Mouse (Mus musculus) v-Abl transformed pro-B cells (cell line): Measurements from ENCODE around the gene Ppp1r15a.

ENCODE experiments used
- in situ Hi-C, 2 experiments: fragments of 400-800 bp; cut with MboI; formaldehyde crosslinking; loops; one replicate each; pipeline ENCODE4 v1.15.1; 2025; ENCODE audit not compliant: unreplicated experiment in 2 of 2

Gene Ppp1r15a

DNA sequence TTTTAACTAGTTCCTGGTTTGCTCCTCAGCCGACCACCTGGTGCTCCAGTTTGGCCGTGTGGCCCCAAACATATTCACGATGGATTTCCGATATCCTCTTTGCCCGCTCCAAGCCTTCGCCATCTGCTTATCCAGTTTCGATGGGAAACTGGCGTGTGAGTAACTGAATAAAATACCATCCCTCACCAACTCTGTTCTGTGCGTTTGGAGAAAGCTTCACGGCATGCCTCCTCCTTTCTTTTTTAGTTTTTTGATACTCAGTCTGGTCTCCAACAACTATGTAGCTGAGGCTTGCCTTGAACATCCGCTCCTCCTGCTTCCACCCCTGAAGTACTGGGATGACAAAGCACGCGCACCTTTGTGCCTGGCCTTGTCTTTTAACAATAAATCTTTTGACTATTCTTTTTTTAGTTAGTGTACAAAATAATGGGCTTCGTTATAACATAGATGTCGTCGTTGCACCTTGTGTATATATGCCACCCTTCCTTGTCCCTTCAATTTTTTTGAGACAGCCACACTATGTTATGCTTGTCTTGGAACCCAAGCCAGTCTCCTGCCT lies 3.8 kb downstream of the Ppp1r15a start:
- in situ Hi-C loops, result loop anchor here in 1 of 2 experiments (25.0 kb wide), 1 partner anchor 1315 kb away; the partner anchor contains the start of gene Ldha

DNA sequence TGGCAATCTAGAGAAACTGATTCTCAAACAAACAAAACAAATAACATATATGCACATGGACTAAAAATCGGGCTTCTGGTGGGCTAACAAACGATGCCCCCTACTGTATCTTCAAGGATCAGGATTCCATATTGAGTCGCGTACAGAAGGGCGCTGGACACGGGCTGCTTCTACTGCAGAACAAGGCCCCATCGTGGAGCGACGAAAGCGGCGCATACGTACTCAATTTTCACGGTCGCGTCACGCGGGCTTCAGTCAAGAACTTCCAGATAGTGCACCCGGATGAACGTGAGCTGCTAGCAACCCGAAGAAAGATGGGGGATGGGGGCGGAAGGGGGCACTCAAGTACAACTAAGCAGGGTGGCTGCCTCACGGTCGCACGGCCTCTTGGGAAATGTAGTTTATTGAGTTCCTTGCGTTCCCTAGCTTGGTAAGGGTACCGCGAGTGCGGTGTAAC lies 4.3 kb downstream of the Ppp1r15a start:
- in situ Hi-C loops, result loop anchor here in 1 of 2 experiments (25.0 kb wide), 1 partner anchor 1316 kb away; the partner anchor contains the start of gene Ldha

DNA sequence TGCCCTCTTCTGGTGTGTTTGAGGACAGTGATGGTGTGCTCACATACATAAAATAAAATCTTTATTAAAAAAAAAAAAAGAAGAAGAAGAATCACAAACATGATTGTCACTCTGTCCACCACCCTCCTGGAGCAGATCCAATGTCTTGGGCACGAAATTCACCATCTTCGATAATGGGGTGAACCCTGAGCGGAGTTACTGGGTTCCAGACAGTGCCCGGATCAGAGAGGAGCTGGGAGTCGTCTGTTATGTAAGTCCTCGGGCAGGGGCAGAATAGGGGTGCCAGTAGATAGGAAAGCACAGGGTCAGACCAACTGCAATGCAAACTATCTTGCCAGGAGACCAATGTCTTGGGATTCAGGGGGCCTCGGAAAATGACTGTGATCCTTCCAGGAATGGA lies 5.5 kb downstream of the Ppp1r15a start:
- in situ Hi-C loops, result loop anchor here in 1 of 2 experiments (25.0 kb wide), 1 partner anchor 1317 kb away; the partner anchor contains the start of gene Ldha

DNA sequence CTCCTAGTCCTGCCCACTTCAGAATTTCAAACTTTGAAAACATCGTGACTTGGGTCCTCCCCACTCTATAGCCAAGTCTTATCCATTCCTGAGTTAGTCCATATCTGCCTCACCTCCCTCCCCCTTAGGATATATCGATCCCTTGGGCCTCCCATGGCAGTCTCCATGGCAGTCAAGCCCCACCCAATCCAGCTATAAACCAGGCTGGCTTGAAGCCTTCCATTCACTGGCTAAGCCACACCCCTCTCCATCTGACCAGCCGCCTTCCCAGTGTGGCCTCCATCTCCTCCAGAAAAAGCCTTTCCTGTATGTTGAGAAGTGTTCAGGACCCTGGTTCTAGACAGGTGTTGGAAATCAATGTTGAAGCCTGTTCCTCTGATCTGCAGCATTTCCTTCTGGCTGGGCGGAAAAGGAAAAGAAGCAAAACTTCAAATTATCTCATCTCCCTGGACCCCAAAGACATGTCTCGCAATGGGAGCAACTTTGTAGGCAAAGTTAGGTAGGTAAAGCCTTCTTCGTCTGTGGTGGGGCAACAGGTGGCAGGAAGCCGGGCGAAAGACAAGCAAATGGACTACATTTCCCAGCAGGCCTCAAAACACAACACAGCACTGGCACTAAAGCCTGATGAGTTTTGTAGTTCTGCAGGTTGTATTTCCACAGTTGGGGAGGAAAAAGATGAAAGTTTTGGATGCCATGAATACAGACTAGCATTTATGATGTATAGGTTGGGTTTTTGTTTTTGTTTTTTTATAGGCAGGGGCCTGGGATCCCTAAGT lies 6.5 kb downstream of the Ppp1r15a start:
- in situ Hi-C loops, result loop anchor here (5.0 to 25.0 kb wide), 3 partner anchors 38 to 1318 kb away; partner anchors contain the start of gene Ldha (in 1 of the 2)

DNA sequence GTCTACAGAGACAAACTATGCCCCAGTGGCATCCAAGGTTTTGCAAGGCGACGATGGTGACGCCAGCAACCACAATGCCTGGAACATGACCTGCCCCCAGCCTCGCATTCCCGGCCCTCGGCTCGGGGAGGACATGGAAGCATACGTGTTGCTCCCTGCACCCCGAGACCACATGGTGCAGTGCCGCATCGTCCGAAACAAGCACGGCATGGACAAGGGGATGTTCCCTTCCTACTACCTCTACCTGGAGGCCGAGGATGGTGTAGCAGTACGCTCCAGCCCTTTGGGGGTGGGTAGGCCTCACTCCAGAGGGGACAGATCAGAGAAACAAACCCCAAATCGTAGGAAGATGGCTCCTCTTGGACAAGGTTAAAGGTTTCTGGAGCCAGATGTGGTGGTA lies 7.5 kb downstream of the Ppp1r15a start:
- in situ Hi-C loops, result loop anchor here (5.0 to 25.0 kb wide), 3 partner anchors 39 to 1319 kb away; partner anchors contain the start of gene Ldha (in 1 of the 2)

DNA sequence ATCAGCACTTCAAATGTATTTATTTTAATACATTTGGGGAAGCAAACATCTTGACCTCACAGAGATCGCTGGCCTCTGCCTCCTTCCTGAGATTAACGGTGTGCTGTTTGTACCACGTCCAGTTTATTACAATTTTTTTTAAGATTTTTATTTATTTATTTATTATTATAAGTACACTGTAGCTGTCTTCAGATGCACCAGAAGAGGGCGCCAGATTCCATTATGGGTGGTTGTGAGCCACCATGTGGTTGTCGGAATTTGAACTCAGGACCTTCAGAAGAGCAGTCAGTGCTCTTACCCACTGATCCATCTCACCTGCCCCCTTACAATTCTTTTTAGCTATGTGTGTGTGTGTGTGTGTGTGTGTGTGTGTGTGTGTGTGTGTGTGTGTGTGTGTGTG lies 9.2 kb downstream of the Ppp1r15a start:
- in situ Hi-C loops, result loop anchor here (5.0 to 25.0 kb wide), 3 partner anchors 40 to 1320 kb away; partner anchors contain the start of gene Ldha (in 1 of the 2)

DNA sequence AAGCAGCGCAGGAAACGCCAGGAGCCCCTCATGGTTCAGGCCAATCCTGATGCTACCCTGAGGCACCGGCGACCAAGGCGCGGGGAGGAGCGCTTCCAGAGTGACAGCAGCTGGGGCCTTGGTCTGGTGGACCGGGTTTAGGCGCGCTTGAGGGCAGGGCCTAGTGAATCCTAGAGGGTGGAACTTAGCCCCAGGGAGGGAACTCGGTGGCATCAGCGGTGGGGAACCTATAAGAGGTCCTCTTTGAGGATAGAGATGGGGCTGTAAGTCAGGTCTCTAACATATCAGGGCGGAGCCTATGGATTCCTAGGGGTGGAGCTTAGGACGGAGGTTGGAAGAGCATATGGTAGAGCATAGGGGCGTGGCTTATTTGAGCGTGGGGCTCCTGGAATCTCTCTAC lies 10.6 kb downstream of the Ppp1r15a start:
- in situ Hi-C loops, result loop anchor here (5.0 to 25.0 kb wide), 3 partner anchors 38 to 1322 kb away; partner anchors contain the start of gene Ldha (in 1 of the 2)

DNA sequence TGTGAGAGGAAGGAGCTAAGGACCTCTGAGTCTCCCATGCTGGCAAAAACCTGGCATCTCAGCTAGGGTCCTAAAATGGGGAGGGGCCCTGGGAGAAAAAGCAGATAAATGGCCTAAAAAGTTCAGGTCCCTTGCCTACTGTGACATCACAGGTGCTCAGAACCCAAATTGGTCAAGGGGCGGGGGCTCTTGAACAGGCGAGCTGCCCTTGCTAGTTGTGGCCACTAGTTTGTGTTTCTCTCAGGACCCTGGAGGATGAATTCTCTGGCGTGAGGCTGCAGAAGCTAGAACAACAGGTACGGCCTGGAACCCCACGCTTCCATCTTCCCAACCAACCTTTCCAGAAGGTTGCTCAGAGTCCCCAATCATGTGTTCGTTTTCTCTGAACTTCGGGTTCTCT lies 11.7 kb downstream of the Ppp1r15a start:
- in situ Hi-C loops, result loop anchor here in 1 of 2 experiments (25.0 kb wide), 1 partner anchor 1323 kb away; the partner anchor contains the start of gene Ldha

DNA sequence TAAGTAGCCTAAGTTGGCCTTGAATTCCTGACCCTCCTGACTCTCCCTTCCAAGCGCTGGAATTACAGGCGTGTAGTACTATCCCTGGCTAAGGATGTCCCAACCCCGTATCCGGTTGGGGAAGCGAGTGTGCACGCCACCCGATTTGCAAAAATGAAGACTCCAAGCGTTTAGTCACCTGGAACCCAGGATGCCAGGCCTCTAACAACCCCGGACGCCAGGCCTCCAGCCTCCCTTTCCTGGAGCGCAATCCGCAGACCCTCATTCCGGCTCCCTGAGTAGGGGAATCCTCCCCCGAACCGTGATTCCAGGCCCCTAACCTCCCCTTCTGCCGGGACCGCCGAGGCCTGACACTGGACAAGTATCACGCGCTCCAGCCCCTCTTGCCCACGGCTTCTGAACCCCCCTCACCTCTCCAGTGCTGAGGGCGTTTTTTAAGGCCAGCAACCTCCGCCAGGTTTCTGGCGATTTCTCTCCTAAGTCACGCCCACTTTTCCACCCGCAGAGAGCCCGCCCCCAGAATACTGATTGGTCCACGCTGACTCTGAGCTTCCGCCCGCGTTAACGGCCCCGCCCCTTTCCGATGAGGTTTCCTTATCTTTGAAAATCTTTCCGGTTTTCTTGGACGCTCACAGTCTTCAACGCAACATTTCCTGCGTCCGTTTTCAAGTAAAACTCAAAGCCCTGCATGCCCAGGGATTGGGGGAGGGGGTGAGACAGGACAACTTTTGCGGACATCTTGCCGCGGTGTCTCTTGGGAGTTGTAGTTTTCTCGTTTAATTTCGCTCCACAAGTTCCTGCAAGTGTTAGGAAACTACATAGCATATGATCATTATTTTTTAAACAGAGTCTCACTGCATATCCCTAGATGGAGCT lies 15.9 kb downstream of the Ppp1r15a start, which contains the start of gene Nucb1:
TSS of gene Nucb1 (minus strand) at position 495 of the 876 bp plus-strand sequence.
- in situ Hi-C loops, result loop anchor here in 1 of 2 experiments (25.0 kb wide), 1 partner anchor 1327 kb away; the partner anchor contains the start of gene Ldha

DNA sequence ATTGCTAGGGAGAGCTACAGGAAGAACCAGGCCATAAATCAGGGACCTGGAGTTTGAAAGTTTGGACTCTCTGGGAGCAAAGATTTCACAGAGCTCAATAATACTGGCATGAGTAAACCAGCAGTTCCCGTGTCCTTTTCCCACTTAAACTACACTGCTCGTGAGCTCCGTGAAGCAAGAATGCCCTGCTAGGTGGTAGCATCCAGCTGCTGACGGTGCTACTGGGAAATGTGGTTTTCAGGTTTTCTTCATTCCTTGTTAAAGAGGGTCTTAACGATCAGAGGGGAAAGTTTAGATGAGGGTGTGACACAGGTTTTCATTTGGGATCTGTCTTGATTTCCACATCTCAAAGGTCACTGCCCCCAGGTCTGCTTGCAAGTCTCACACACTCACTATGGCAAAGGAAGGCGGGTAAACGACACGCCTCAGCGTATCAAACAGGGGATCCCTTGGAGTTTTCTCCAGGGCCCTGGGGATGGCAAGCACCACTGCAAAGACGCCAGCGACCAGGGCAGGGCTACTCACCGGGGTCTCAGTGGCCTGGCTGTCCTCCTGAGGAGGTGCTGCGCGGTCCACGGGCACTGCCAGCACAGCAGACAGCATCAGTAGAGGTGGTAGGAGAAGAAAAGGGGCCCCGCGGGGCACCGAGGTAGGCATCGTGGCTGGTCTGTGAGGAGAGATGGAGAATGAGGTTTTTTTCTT lies 16.7 kb downstream of the Ppp1r15a start:
- in situ Hi-C loops, result loop anchor here in 1 of 2 experiments (25.0 kb wide), 1 partner anchor 1328 kb away; the partner anchor contains the start of gene Ldha

DNA sequence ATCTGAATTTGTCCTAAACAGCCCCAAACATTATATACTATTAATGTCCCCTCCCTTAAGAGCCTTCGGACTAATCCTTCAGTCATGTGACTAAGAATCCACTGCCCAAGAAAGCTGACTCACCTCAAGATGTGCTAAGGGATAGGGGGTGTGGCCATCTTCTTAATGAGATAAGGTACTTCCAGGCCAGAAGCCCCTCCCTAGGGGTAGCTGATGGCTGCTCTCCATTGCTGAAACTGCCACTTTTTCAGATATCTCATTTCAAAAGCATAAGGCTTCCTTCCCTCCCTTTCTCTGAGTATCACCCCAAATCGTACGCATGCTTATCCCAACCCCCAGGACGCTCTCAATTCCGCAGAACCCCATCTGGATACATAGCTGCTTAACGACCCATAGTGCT lies 17.5 kb downstream of the Ppp1r15a start:
- in situ Hi-C loops, result loop anchor here in 1 of 2 experiments (25.0 kb wide), 1 partner anchor 1329 kb away; the partner anchor contains the start of gene Ldha

DNA sequence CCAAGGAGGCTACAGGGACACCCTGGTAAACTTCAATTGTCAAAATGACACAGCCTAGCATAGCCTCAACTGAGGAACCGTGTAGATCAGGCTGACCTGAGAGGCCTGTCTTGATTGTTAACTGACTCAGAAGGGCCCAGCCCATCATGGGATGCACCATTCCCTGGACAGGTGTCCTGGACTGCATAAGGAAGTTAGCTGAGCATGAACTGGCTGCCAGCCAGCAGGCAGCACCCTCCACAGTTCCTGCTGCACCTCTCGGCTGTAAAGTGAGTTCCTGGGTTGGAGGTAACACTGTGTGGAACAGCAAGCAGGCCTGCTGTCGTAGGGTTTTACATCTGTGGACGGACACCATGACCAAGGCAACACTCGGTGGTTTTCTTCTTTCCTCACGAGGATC lies 18.5 kb downstream of the Ppp1r15a start:
- in situ Hi-C loops, result loop anchor here in 1 of 2 experiments (25.0 kb wide), 1 partner anchor 1330 kb away; the partner anchor contains the start of gene Ldha

DNA sequence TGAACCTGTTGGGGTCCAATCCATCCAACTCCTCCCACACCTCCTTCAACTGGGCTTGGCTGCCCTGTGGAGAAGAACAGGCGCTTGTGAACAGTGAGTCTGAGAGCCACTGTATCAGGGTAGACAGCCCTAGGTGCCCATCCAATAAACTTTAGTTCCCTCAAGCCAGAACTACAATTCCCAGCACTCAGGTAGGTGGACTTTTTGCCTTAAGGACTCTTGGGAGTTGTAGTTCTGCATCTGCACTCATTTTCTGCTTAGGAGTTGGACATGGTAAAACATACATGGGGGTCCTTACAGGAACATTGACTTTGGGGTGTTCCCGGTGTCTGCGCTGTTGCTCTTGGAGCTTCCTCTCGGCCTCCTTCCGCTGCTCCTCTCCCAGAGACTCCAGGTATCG lies 27.6 kb downstream of the Ppp1r15a start:
- in situ Hi-C loops, result no loop called here

DNA sequence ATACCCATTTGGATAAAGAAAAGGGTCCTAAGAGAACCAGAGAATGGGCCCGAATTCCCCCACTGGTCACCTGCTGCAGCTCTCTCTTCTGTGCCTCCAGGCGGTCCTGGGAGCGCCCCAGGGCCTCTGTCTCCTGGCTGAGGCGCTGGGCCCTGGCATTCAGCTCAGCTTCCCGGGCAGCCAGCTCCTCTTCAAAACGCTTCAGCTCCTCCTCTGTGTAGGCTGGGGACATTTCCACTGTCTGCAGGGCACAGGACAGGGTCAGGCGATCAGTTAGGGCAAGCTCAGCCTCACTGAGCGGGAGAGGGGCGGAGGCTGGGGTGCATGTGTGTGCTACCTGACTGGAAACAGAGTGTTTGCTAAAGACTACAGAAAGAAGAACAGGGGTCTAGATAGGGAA lies 31.5 kb downstream of the Ppp1r15a start:
- in situ Hi-C loops, result no loop called here

DNA sequence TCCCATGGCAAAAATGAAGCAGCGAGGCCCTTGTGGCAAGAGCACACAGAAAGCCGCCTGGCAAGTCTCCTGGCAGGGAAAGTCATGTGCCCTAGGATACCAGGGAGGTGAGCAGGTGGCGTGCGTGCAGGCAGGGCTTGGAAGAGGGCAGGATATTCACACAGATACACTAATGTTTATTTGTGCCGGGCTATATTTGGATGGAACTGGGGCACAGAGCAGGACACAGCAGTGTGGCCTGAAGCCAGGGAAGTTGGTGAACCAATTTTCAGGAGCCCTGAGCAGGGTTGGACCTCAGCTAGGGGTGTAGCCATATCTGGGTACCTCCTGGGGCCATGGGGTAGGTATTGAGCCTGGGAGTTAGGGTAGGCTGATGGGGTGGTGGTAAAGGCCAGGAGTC lies 33.1 kb downstream of the Ppp1r15a start:
- in situ Hi-C loops, result no loop called here

DNA sequence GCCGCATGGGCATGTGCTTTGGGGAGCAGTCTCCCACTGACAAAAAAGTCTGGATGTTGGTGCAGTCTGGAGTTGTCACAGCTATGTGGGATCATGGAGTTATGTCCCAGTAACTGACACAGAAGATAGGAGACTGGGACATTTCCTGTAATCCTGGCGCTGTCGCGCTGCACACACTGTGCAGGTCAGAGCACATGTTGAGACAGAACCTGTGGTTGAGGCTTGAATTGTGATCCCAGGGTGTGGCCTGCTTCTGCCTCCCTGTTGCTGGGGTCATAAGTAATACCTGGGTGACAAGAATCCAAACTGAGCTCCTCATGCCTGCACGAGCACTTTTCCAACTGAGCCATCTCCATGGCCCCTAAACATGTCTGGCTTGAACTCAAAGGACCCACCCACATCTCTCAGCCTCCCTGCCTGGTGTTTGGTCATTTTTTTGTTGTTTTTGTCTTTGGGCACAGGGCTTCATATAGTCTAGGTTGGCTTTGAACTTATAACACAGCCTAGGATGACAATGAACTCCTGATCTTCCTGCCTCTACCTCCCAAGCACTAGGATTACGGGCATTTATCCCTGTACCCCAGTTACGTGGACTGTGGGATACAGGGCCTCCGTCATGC lies 33.7 kb downstream of the Ppp1r15a start:
- in situ Hi-C loops, result no loop called here

DNA sequence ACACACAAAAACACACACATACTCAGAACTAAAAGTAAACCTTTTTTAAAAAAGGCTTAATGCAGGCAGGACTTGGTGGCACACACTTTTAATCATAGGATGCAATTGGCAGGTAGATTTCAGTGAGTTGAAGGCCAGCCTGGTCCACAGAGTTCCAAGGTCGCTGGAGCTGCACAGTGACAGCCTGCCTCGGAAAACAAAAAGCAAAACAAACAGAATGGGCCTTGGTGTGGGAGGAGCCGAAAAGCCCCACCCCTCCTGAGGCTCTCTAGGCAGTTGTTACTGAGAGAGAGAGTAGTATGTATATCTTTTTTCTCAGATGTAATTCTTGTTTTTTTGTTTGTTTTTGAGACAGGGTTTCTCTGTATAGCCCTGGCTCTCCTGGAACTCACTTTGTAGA lies 34.8 kb downstream of the Ppp1r15a start:
- in situ Hi-C loops, result no loop called here

DNA sequence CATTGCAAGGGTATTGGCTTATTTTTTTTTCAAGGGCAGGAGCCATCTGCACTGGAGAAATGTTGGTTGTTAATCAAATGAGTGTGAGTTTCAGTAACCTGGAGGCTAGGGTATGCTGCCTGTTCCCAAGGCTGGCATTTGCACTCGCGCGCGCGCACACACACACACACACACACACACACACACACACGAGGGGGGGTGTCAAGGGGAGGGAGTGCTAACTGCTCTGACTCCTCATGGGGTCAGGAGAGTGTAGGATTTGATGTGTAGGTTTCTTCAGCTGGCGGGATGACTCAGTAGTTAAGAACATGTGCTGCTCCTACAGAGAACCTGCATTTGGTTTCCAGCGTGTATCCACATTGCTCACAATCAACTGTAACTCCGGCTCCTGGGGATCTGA lies 35.2 kb downstream of the Ppp1r15a start:
- in situ Hi-C loops, result no loop called here

DNA sequence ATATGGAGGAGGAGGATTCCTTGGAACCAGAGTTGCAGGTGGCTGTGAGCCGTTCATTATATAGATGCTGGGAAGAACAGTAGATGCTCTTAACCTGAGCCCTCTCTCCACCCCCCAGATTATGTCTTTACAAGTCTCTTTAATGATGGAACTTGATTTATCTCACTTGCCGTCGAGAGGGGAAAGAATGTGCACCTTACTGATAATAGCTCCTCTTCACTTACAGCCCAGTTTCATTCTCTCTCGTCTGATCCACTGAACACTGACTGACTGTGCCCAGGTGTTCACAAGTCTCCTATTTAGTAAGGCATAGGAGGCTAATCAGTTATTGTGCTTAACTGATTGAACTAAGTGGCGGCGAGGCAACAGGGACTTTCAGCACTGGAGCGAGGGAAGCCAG lies 36.5 kb downstream of the Ppp1r15a start:
- in situ Hi-C loops, result no loop called here
